Mouse (Mus musculus) brain, embryonic 18.5 days (tissue): Measurements from ENCODE around the gene Btnl10.

Experiments used
- DNase-seq: peaks from one replicate; pipeline ENCODE4 v3.0.0-alpha.2; 2012; ENCODE audit warnings: low read depth, low spot score

Btnl10 gene

GRCm38 (mm10) chr11:58959186-58959825, 41.6 kb downstream of the Btnl10 start:
- no peak for DNase-seq

DNA sequence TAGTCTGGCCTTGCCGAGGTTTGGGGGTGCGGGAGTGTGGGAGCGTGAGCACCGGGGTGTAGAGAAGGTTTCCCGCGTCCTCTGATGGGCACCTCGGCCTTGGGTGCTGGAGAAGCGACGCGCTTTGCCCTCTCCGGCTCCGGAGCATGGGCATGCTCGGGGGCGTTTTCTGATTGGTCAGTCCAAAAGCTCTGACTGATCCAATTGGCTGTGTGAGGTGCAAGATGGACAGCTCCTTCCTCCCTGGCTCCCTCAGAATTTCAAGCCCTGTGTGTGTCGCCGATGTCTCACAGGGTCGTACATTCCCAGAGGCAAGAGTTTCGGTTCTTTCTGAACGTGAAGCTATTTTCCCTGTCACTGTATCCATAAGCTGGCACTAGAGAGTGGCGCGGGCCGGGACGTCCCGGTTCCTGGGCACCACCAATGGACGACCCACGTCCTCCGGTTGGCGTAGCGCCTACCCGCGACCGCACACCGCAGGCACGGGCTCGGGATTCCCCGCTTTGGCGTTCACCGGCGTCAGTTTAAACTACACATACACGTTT, 42.3 kb downstream of the Btnl10 start:
- peak; percentile 64 for DNase-seq

- DNase-seq = no peak
Observed at GRCm38 (mm10) chr11:58961364-58962177, 43.9 kb downstream of the Btnl10 start.

DNA sequence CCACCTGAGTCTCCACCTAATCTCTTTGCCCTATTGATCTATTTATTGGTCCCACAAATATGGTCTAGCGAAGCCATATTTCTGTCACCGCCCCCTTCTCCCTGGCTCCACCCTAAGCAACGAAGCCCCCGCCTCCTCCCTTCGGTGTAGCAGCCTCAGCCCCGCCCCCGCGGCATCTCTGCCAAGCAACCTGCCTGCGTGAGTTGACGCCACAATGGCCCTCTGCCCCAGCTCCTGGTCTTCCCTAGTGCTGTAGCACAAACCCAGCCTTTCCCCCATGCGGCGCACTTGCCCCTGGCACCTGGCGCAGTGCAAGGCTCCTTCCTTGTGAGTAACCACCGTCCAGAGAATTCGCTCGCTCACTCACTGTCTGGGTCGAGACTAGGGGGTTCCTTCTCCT, 45.8 kb downstream of the Btnl10 start:
- no peak for DNase-seq

DNA sequence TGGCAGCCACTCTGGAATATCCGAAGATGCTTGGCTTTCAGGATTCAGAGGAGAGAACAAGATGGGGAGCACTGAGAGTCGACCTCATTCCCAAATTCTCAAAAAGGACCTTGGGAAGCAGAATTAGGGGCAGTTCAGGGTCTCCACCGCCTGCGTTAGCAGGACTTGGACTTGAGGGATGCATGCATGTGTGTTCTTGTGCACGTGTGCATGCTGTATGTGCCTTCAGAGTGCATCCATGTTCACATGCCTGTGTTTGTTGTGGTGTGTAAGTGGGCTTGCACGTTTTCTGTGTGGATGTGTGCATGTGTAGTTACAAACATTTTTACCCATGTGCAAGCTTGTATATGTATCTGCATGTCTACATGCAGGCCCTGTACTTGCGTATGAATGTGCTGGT, 46.5 kb downstream of the Btnl10 start:
- no peak for DNase-seq

- DNase-seq = no peak
Observed at GRCm38 (mm10) chr11:58965001-58965760, 47.5 kb downstream of the Btnl10 start.

DNA sequence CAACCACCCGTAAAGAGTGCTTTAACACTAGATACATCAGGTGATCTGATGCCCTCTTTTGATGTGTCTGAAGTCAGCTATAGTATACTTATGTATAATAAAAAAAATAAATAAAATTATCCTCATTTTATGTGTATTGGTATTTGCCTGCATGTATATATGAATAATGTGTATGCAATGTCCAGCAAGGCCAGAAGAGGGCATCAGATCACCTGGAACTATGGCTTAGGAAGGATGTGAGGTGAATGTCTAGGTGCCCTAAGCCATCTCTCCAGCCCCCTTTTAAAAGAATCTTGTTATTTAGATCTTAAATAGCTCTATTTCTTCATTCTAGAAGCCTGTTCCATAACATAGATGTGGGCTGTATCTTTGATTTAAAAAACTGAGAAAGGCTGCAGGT, 49.6 kb downstream of the Btnl10 start:
- DNase-seq = no peak

DNA sequence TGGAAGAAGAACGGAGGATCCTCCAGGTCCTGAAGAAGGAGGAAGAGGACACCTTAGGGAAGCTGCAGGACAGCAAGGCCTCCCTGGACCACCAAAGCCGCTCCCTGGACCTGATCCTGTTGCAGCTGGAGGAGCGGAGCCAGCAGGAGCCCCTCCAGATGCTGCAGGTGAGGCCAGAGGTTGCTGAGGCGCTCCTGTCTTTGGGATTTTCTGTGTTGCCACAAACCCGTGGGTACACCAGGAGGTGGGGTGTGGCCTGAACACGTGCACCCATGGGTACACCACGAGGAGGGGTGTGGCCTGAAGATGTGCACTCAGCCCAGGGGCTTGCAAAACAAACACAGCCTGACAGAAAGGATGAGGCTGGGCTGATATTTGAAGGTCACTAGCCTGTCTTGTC, 50.8 kb downstream of the Btnl10 start:
- DNase-seq = no peak

GRCm38 (mm10) chr11:58969027-58969426, 51.3 kb downstream of the Btnl10 start:
- DNase-seq = no peak

GRCm38 (mm10) chr11:58969659-58970058, 52.0 kb downstream of the Btnl10 start:
- DNase-seq = no peak

- no peak for DNase-seq
Observed at GRCm38 (mm10) chr11:58970831-58971530, 53.3 kb downstream of the Btnl10 start.

DNA sequence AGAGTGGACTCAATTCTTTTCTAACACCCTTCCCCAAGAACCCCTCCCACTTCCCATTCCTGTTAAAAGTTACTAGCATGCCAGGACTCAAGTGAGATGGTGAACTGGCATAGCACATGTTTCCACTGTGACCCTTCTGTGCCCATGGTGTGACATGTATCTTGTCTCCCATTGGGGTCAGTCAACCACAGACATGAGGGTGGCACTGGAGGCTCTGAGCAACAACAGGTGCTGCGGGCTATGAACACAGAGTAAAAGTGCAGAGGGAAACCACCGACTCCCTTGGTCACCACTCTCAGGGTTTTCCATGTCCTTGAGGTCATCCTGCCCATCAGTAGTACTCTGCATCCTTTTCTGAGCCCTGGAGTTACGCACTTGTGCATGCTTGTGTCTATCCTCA, 54.1 kb downstream of the Btnl10 start:
- no peak for DNase-seq

- no peak for DNase-seq
Observed at GRCm38 (mm10) chr11:58974414-58974813, 56.7 kb downstream of the Btnl10 start.
